Mouse (Mus musculus): ENCODE results near the gene Gm5478. TPM values are rescaled to one million over a fixed set of nuclear protein-coding genes. Genes with fewer than 3 reads are reported as not detected.
"Not testable (repeated sequence)": the region's sequence is repeated elsewhere in the genome, so short reads cannot be mapped to it uniquely, and the experiment has no call there.

Gene Gm5478
- polyA plus RNA-seq (2016; fragmentation: Nextera tagmentation; extraction: Ambion mirVana) = not detected in 2 replicates

GRCm38 (mm10) chr15:101647280-101647679, at the start of gene Gm5478:
TSS of gene Gm5478 (minus strand) at chr15:101647380.
- no peaks in the 10 kb centered on the region for H3K9me3 ChIP-seq (replicated peaks)
- DNase-seq (ENCODE audit: low spot score) = no peak
- H3K36me3 ChIP-seq = no peaks in the 10 kb centered on the region
- 84% methylated on average over 3 of the region's 3 CpGs for WGBS
- no peak within 1 kb of the TSS for H3K27ac ChIP-seq (replicated peaks)
- H3K4me1 ChIP-seq = no peaks in the 10 kb centered on the region
- H3K27me3 ChIP-seq (ENCODE audit: low read depth, poor library complexity, severe bottlenecking) = no peaks in the 10 kb centered on the region
- H3K4me3 ChIP-seq = no peak within 1 kb of the TSS

DNA sequence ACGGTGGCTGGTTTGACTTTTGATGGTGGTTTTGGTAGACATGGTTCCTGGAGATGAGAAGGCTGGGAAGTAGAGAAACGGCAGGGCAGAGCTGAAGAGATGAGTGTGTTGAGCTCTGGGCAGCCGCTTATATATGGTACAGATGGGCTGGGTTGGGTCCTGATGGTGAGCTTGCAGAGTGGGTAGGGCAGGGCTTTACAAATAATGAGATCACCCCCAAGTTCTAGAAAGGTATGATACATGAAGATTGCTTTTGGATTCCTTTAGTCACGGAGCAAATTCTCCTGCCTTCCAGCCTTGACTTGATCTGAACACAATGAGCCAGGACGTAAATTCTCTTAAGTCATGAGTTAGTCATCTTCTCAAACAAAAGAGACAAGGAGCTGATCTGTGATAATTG, 47.0 kb upstream of the Gm5478 start, which contains the start of gene Krt6a:
TSS of gene Krt6a (minus strand) at position 101 of the 400 bp plus-strand sequence.
- WGBS = 82% methylated on average over 5 of the region's 5 CpGs
- Histone ChIP-seq H3K27me3 (ENCODE audit: low read depth, poor library complexity, severe bottlenecking) (no peaks in the 10 kb centered on the region), H3K36me3 (no peaks in the 10 kb centered on the region), H3K27ac (replicated peaks) (no peak within 1 kb of the TSS), H3K4me1 (no peaks in the 10 kb centered on the region), H3K4me3 (no peak within 1 kb of the TSS), H3K9me3 (replicated peaks) (no peaks in the 10 kb centered on the region)
- no peak for DNase-seq (ENCODE audit: low spot score)

- H3K36me3 ChIP-seq; H3K9me3 ChIP-seq (replicated peaks); DNase-seq (ENCODE audit: low spot score); H3K27me3 ChIP-seq (ENCODE audit: low read depth, poor library complexity, severe bottlenecking); H3K4me3 ChIP-seq; H3K4me1 ChIP-seq; H3K27ac ChIP-seq (replicated peaks): not testable (repeated sequence)
- 92% methylated on average over 5 of the region's 5 CpGs for WGBS
These were observed 43.3 kb upstream of the Gm5478 start for GRCm38 (mm10) chr15:101690460-101690859.

GRCm38 (mm10) chr15:101688161-101688560, 41.0 kb upstream of the Gm5478 start:
- Histone ChIP-seq H3K27ac (replicated peaks) (no peak overlapping the region), H3K27me3 (ENCODE audit: low read depth, poor library complexity, severe bottlenecking) (no peaks in the 10 kb centered on the region), H3K4me1 (no peaks in the 10 kb centered on the region), H3K4me3 (no peak overlapping the region), H3K36me3 (no peaks in the 10 kb centered on the region), H3K9me3 (replicated peaks) (no peaks in the 10 kb centered on the region)
- WGBS = 74% methylated on average over 2 of the region's 2 CpGs
- DNase-seq (ENCODE audit: low spot score) = no peak

DNA sequence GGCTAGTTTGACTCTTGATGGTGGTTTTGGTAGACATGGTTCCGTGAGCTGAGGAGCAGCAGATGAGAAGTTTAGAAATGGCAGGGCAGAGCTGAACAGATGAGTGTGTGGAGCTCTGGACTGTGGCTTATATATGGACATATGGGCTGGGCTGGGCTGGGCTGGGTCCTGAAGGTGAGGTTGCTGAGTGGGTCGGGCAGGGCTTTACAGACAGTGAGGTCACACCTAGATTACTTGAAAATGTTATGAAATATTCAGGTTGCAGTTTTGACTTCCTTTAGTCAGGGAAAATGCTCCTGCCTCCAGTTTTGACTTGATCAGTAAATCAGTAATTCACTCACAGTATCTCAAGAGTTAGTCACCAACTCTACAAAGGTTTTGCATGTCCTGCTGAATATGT, 33.0 kb upstream of the Gm5478 start, which contains the start of gene Krt6b:
TSS of gene Krt6b (minus strand) at position 101 of the 400 bp plus-strand sequence.
- no peaks in the 10 kb centered on the region for H3K36me3 ChIP-seq
- no peak for DNase-seq (ENCODE audit: low spot score)
- WGBS = 86% methylated on average over 2 of the region's 2 CpGs
- H3K27ac ChIP-seq (replicated peaks) = no peak within 1 kb of the TSS
- no peak within 1 kb of the TSS for H3K4me3 ChIP-seq
- H3K9me3 ChIP-seq (replicated peaks) = no peaks in the 10 kb centered on the region
- H3K27me3 ChIP-seq (ENCODE audit: low read depth, poor library complexity, severe bottlenecking) = no peaks in the 10 kb centered on the region
- H3K4me1 ChIP-seq = no peaks in the 10 kb centered on the region

- Histone ChIP-seq H3K36me3 (no peaks in the 10 kb centered on the region), H3K27ac (replicated peaks) (no peak overlapping the region), H3K27me3 (ENCODE audit: low read depth, poor library complexity, severe bottlenecking) (no peaks in the 10 kb centered on the region), H3K9me3 (replicated peaks) (no peaks in the 10 kb centered on the region), H3K4me1 (no peaks in the 10 kb centered on the region), H3K4me3 (no peak overlapping the region)
- 91% methylated on average over 1 of the region's 1 CpGs for WGBS
- DNase-seq (ENCODE audit: low spot score) = no peak
These were observed 28.8 kb upstream of the Gm5478 start for GRCm38 (mm10) chr15:101675978-101676377.

DNA sequence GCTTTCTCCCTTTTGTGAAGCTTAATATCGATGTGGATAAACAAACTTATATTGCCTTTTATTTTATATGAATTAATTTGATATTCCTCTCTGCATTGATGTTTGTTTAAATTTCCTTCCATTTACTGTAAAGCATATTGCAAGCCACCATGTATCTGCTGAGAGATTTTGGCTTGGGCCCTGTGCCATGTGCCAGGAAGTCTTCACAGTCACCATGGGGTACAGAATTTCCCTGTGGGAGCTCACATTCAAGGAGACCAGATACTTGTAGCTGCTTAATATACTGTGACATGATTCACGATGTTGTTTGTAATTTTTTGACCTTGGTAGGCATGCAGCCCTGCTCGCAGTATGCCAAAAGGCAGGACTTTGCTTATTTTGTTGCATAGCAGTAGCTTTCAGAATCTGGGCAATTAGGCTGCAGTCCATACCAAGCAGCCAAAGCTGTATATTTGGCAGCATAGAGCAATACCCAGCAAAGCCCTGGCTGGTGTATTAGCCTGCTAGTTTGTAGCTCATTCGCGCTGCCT, 5.6 kb upstream of the Gm5478 start:
- no peak overlapping the region for H3K4me3 ChIP-seq
- DNase-seq (ENCODE audit: low spot score) = no peak
- H3K4me1 ChIP-seq = no peaks in the 10 kb centered on the region
- H3K27me3 ChIP-seq (ENCODE audit: low read depth, poor library complexity, severe bottlenecking) = no peaks in the 10 kb centered on the region
- no peaks in the 10 kb centered on the region for H3K36me3 ChIP-seq
- 91% methylated on average over 5 of the region's 5 CpGs for WGBS
- H3K9me3 ChIP-seq (replicated peaks) = no peaks in the 10 kb centered on the region
- no peak overlapping the region for H3K27ac ChIP-seq (replicated peaks)

DNA sequence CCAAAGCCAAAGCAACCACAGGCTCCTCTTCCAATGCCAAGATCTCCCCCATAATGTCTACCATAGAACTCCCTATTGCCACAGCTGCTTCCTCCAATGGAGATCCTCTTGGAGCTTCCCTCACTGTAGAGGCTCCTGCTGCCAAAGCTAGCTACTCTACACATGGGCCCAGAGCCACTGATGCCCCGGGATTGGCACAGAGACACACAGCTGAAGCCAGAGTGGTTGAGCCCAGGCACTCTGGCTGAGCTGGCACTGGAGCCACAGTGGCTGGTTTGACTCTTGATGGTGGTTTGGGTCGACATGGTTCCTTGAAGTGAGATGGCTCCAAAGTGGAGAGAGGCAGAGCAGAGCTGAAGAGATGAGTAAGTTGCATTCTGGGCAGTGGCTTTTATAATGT, 19.3 kb downstream of the Gm5478 start, which contains the start of gene Gm5414:
TSS of gene Gm5414 (minus strand) at position 305 of the 400 bp plus-strand sequence.
- 74% methylated on average over 2 of the region's 2 CpGs for WGBS
- no peaks in the 10 kb centered on the region for H3K36me3 ChIP-seq
- no peaks in the 10 kb centered on the region for H3K9me3 ChIP-seq (replicated peaks)
- no peak within 1 kb of the TSS for H3K27ac ChIP-seq (replicated peaks)
- H3K4me1 ChIP-seq = no peaks in the 10 kb centered on the region
- H3K4me3 ChIP-seq = no peak within 1 kb of the TSS
- DNase-seq (ENCODE audit: low spot score) = no peak
- H3K27me3 ChIP-seq (ENCODE audit: low read depth, poor library complexity, severe bottlenecking) = no peaks in the 10 kb centered on the region

DNA sequence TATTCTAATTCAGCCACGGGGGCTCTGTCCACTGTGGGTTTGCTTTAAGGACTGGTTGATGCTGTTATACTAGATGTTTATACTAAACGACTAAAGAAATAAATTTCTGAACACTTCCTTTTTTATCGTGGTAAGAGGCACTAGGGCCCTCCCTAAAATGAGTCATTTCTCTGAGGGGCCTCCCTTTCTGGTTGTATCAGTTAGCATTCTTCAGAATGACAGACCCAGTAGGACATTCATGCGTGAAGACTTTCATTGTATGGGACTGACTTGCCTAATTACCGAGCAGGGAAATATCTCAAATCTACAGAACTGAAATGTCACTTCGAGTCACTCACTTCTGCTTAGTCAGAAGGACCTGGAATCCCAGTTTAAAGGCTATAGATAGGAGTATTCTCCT, 48.1 kb downstream of the Gm5478 start:
- no peak overlapping the region for H3K27ac ChIP-seq (replicated peaks)
- no peaks in the 10 kb centered on the region for H3K36me3 ChIP-seq
- no peaks in the 10 kb centered on the region for H3K9me3 ChIP-seq (replicated peaks)
- H3K4me1 ChIP-seq = no peaks in the 10 kb centered on the region
- no peak for DNase-seq (ENCODE audit: low spot score)
- no peaks in the 10 kb centered on the region for H3K27me3 ChIP-seq (ENCODE audit: low read depth, poor library complexity, severe bottlenecking)
- WGBS = 78% methylated on average over 6 of the region's 6 CpGs
- H3K4me3 ChIP-seq = no peak overlapping the region

Small RNA genes lying within 50 kb of the gene (microRNA-seq; reads per million reads assigned to microRNA genes)
- not detected for gene Gm44342
- not detected for gene Gm44383
- gene Gm44479 = not detected

Other genes starting within 250 kb of the Gm5478 start
- 9.7 and 11.4 TPM in 2 replicates for gene Krt7, start 236.3 kb downstream of the Gm5478 start, polyA plus RNA-seq (2016; fragmentation: Nextera tagmentation; extraction: Ambion mirVana)
- 0.05 TPM in 1 of 2 replicates, not detected in the other for gene Krt87, start 208.6 kb downstream of the Gm5478 start, polyA plus RNA-seq (2016; fragmentation: Nextera tagmentation; extraction: Ambion mirVana)
- not detected in 2 replicates for gene Krt88, start 199.6 kb downstream of the Gm5478 start, polyA plus RNA-seq (2016; fragmentation: Nextera tagmentation; extraction: Ambion mirVana)
- gene Krt81, start 183.6 kb downstream of the Gm5478 start, polyA plus RNA-seq (2016; fragmentation: Nextera tagmentation; extraction: Ambion mirVana) = not detected in 2 replicates
- gene Krt86, start 173.9 kb downstream of the Gm5478 start, polyA plus RNA-seq (2016; fragmentation: Nextera tagmentation; extraction: Ambion mirVana) = not detected in 2 replicates
- 0.07 TPM in 1 of 2 replicates, not detected in the other for gene Krt83, start 155.9 kb downstream of the Gm5478 start, polyA plus RNA-seq (2016; fragmentation: Nextera tagmentation; extraction: Ambion mirVana)
- not detected in 2 replicates for gene Gm49425, start 130.1 kb downstream of the Gm5478 start, polyA plus RNA-seq (2016; fragmentation: Nextera tagmentation; extraction: Ambion mirVana)
- not detected in 2 replicates for gene Krt84, start 114.6 kb downstream of the Gm5478 start, polyA plus RNA-seq (2016; fragmentation: Nextera tagmentation; extraction: Ambion mirVana)
- not detected in 2 replicates for gene Krt82, start 96.7 kb downstream of the Gm5478 start, polyA plus RNA-seq (2016; fragmentation: Nextera tagmentation; extraction: Ambion mirVana)
- gene Krt90, start 84.4 kb downstream of the Gm5478 start, polyA plus RNA-seq (2016; fragmentation: Nextera tagmentation; extraction: Ambion mirVana) = 0.51 and 0.67 TPM in 2 replicates
- gene Krt75, start 73.5 kb downstream of the Gm5478 start, polyA plus RNA-seq (2016; fragmentation: Nextera tagmentation; extraction: Ambion mirVana) = not detected in 2 replicates
- not detected in 2 replicates for gene Gm5414, start 19.2 kb downstream of the Gm5478 start, polyA plus RNA-seq (2016; fragmentation: Nextera tagmentation; extraction: Ambion mirVana)
- not detected in 2 replicates for gene Krt6b, start 32.9 kb upstream of the Gm5478 start, polyA plus RNA-seq (2016; fragmentation: Nextera tagmentation; extraction: Ambion mirVana)
- gene Krt6a, start 46.9 kb upstream of the Gm5478 start, polyA plus RNA-seq (2016; fragmentation: Nextera tagmentation; extraction: Ambion mirVana) = not detected in 2 replicates
- 0.11 and 0.22 TPM in 2 replicates for gene Krt5, start 65.5 kb upstream of the Gm5478 start, polyA plus RNA-seq (2016; fragmentation: Nextera tagmentation; extraction: Ambion mirVana)
- gene Krt71, start 95.7 kb upstream of the Gm5478 start, polyA plus RNA-seq (2016; fragmentation: Nextera tagmentation; extraction: Ambion mirVana) = not detected in 2 replicates
- not detected in 2 replicates for gene Krt72, start 139.1 kb upstream of the Gm5478 start, polyA plus RNA-seq (2016; fragmentation: Nextera tagmentation; extraction: Ambion mirVana)
- 0.07 TPM in 1 of 2 replicates, not detected in the other for gene Krt73, start 155.0 kb upstream of the Gm5478 start, polyA plus RNA-seq (2016; fragmentation: Nextera tagmentation; extraction: Ambion mirVana)
- gene Krt2, start 170.8 kb upstream of the Gm5478 start, polyA plus RNA-seq (2016; fragmentation: Nextera tagmentation; extraction: Ambion mirVana) = not detected in 2 replicates
- 1.1 and 1.2 TPM in 2 replicates for gene Krt1, start 203.4 kb upstream of the Gm5478 start, polyA plus RNA-seq (2016; fragmentation: Nextera tagmentation; extraction: Ambion mirVana)
- not detected in 2 replicates for gene Krt77, start 222.3 kb upstream of the Gm5478 start, polyA plus RNA-seq (2016; fragmentation: Nextera tagmentation; extraction: Ambion mirVana)
- not detected in 2 replicates for gene Krt76, start 245.5 kb upstream of the Gm5478 start, polyA plus RNA-seq (2016; fragmentation: Nextera tagmentation; extraction: Ambion mirVana)